Mouse (Mus musculus) hindbrain, embryonic 16.5 days (tissue): ENCODE data around the gene 1700020N01Rik. TPM values are rescaled to one million over a fixed set of nuclear protein-coding genes. Genes with fewer than 3 reads are reported as not detected.

Source experiments
- ATAC-seq: fragments of 200-750 bp; cut with Nextera tagmentation; 2 replicates; pipeline ENCODE4 v1.8.0; 2017; ENCODE audit warnings: moderate TSS enrichment, moderate library complexity
- H3K27ac ChIP-seq: fragments of 300-500 bp; sonication (generic); 2 replicates; pipeline ENCODE4 v1.5.1; 2014; ENCODE audit warnings: low read depth, mild to moderate bottlenecking, control low read depth, low read length, moderate library complexity
- H3K27me3 ChIP-seq: fragments of 300-500 bp; sonication (generic); replicated peaks from 2 replicates; pipeline ENCODE4 v1.6.1; 2014; ENCODE audit warnings: low read length; ENCODE audit not compliant: control insufficient read depth, insufficient read depth
- H3K36me3 ChIP-seq: fragments of 300-500 bp; sonication (generic); 2 replicates; pipeline ENCODE4 v1.6.1; 2014; ENCODE audit warnings: mild to moderate bottlenecking, low read length, moderate library complexity, mixed read lengths; ENCODE audit not compliant: control insufficient read depth, insufficient read depth
- H3K4me1 ChIP-seq: fragments of 300-500 bp; sonication (generic); 2 replicates; pipeline ENCODE4 v1.6.1; 2014; ENCODE audit warnings: low read depth, low read length; ENCODE audit not compliant: control insufficient read depth, insufficient read depth
- H3K4me2 ChIP-seq: fragments of 300-500 bp; sonication (generic); 2 replicates; pipeline ENCODE4 v1.6.1; 2014; ENCODE audit warnings: mild to moderate bottlenecking, low read length, control low read depth, moderate library complexity
- H3K4me3 ChIP-seq: fragments of 300-500 bp; sonication (generic); 2 replicates; pipeline ENCODE4 v1.5.1; 2014; ENCODE audit warnings: mild to moderate bottlenecking, low read length, control low read depth, moderate library complexity
- H3K9ac ChIP-seq: fragments of 300-500 bp; sonication (generic); 2 replicates; pipeline ENCODE4 v1.6.1; 2014; ENCODE audit warnings: low read depth, mild to moderate bottlenecking, control low read depth, low read length, moderate library complexity
- H3K9me3 ChIP-seq: fragments of 300-500 bp; sonication (generic); 2 replicates; pipeline ENCODE4 v1.6.1; 2014; ENCODE audit warnings: mild to moderate bottlenecking, low read length, moderate library complexity; ENCODE audit not compliant: control insufficient read depth
- WGBS: fragments of 180-500 bp; shearing (Covaris S2); extraction: QIAGEN DNeasy Blood & Tissue Kit; methylation state at CpG from one replicate; pipeline ENCODE4 v1.1.7; 2014; 5-methylcytosine and 5-hydroxymethylcytosine counted together
- polyA plus RNA-seq: library from polyadenylated mRNA; unstranded; fragments of >200 nt; fragmentation: Nextera tagmentation; extraction: Ambion mirVana; gene quantifications from 2 replicates; pipeline ENCODE4 v1.2.1, GENCODE M21; 2015

Gene 1700020N01Rik
- polyA plus RNA-seq, 1 experiment from 2014 or later: not detected

- no peak overlapping the region for H3K9ac ChIP-seq
- no peak overlapping the region for H3K27ac ChIP-seq
- no peak overlapping the region for H3K4me3 ChIP-seq
- no peak overlapping the region for H3K4me2 ChIP-seq
- ATAC-seq: no peak
- no peaks in the 10 kb centered on the region for H3K4me1 ChIP-seq
- no peaks in the 10 kb centered on the region for H3K36me3 ChIP-seq
- no peaks in the 10 kb centered on the region for H3K27me3 ChIP-seq
- no peaks in the 10 kb centered on the region for H3K9me3 ChIP-seq
- WGBS: 82% methylated on average over 1 of the region's 1 CpGs
Measured at GRCm38 (mm10) chr10:21561181-21561580, 31.8 kb upstream of the 1700020N01Rik start.

GRCm38 (mm10) chr10:21563446-21563845 lies 29.5 kb upstream of the 1700020N01Rik start:
- 95% methylated on average over 2 of the region's 2 CpGs for WGBS
- no peak overlapping the region for H3K27ac ChIP-seq
- H3K9ac ChIP-seq: no peak overlapping the region
- H3K36me3 ChIP-seq: no peaks in the 10 kb centered on the region
- no peaks in the 10 kb centered on the region for H3K27me3 ChIP-seq
- H3K9me3 ChIP-seq: no peaks in the 10 kb centered on the region
- no peaks in the 10 kb centered on the region for H3K4me1 ChIP-seq
- H3K4me3 ChIP-seq: no peak overlapping the region
- no peak for ATAC-seq
- H3K4me2 ChIP-seq: no peak overlapping the region

DNA sequence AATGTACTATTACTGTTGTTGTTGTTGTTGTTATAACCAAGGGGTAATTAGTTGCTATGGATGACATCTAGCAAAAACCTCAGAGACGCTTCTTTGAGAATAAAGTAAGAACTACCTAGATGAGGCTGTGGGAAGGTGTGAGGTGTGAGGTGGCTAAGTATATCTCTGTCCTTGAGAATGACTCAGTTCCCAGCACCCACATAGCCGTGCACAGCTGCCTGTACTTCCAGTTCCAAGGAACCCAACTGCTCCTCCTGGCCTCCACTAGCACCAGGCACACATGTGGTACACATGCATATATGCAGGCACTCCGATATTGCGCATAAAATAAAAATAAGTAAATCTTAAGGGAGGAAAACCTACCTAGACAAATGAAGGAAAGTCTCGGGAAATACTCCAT lies 28.8 kb upstream of the 1700020N01Rik start:
- no peaks in the 10 kb centered on the region for H3K27me3 ChIP-seq
- no peak overlapping the region for H3K4me3 ChIP-seq
- no peak overlapping the region for H3K27ac ChIP-seq
- no peak overlapping the region for H3K9ac ChIP-seq
- no peak for ATAC-seq
- 92% methylated on average over 5 of the region's 5 CpGs for WGBS
- no peaks in the 10 kb centered on the region for H3K36me3 ChIP-seq
- no peaks in the 10 kb centered on the region for H3K4me1 ChIP-seq
- no peak overlapping the region for H3K4me2 ChIP-seq
- H3K9me3 ChIP-seq: no peaks in the 10 kb centered on the region

GRCm38 (mm10) chr10:21566074-21566473 lies 26.9 kb upstream of the 1700020N01Rik start:
- no peak for ATAC-seq
- no peak overlapping the region for H3K9ac ChIP-seq
- no peak overlapping the region for H3K4me2 ChIP-seq
- H3K4me3 ChIP-seq: no peak overlapping the region
- no peaks in the 10 kb centered on the region for H3K9me3 ChIP-seq
- H3K36me3 ChIP-seq: no peaks in the 10 kb centered on the region
- H3K4me1 ChIP-seq: no peaks in the 10 kb centered on the region
- WGBS: 98% methylated on average over 1 of the region's 1 CpGs
- H3K27me3 ChIP-seq: no peaks in the 10 kb centered on the region
- H3K27ac ChIP-seq: no peak overlapping the region

DNA sequence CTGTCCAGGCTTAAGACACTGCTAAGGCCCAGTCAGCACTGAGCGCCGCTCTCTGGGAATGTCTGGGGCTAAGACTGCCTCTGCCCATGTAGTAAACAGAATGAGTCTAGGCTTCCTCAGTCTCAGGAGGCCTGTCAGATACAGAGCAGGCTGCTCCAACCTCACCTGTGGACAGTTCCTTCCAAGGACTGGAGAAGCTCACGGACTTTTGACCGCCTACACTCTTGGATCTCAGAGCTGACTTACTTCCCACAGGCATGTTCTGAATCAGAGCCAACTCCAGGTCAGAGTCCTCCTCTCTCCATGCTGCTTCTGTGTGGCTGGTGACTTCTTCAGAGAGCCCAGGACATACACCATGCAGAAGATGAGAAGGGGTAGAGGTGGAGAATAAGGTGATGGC lies 21.3 kb upstream of the 1700020N01Rik start:
- Histone ChIP-seq H3K9ac (no peak overlapping the region), H3K4me2 (no peak overlapping the region), H3K27me3 (no peaks in the 10 kb centered on the region), H3K4me3 (no peak overlapping the region), H3K27ac (no peak overlapping the region), H3K9me3 (no peaks in the 10 kb centered on the region), H3K36me3 (no peaks in the 10 kb centered on the region), H3K4me1 (no peaks in the 10 kb centered on the region)
- 90% methylated on average over 4 of the region's 4 CpGs for WGBS
- no peak for ATAC-seq

- no peaks in the 10 kb centered on the region for H3K36me3 ChIP-seq
- no peak overlapping the region for H3K4me2 ChIP-seq
- no peak overlapping the region for H3K4me3 ChIP-seq
- no peaks in the 10 kb centered on the region for H3K9me3 ChIP-seq
- H3K4me1 ChIP-seq: no peaks in the 10 kb centered on the region
- no peaks in the 10 kb centered on the region for H3K27me3 ChIP-seq
- H3K9ac ChIP-seq: no peak overlapping the region
- H3K27ac ChIP-seq: no peak overlapping the region
- WGBS: 70% methylated on average over 4 of the region's 4 CpGs
- no peak for ATAC-seq
Measured at GRCm38 (mm10) chr10:21573713-21574112, 19.2 kb upstream of the 1700020N01Rik start.

DNA sequence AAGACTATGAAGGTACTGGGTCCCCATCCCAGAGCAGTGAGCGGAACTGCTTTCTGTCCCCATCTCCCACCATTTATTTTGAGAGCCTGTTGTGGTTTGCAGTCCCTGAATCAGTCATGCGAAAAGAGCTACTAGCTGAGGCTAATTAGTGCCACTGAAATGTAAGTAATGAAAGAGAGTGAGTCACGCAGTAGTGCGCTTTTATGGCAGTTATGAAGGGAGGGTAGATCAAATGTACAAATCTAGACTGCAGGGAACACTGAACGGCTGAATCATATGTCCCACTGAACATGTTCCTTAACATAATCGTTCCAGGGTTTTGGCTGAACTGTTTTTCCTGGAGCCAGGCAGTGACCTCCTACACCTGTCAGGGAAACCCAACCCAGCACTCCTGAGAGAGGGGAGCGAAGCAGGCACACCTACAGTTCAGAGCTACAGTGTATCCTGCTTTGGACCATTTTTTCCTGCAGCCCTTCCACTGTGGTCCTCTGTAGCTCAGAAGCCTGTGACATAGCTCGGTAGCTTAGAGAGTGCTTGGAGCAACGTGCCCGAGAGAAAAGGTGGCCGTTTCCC lies 17.1 kb upstream of the 1700020N01Rik start:
- Histone ChIP-seq H3K27ac (no peak overlapping the region), H3K27me3 (no peaks in the 10 kb centered on the region), H3K36me3 (no peaks in the 10 kb centered on the region), H3K9ac (no peak overlapping the region), H3K4me2 (no peak overlapping the region), H3K4me3 (no peak overlapping the region), H3K4me1 (no peaks in the 10 kb centered on the region), H3K9me3 (no peaks in the 10 kb centered on the region)
- ATAC-seq: no peak
- 69% methylated on average over 11 of the region's 11 CpGs for WGBS

DNA sequence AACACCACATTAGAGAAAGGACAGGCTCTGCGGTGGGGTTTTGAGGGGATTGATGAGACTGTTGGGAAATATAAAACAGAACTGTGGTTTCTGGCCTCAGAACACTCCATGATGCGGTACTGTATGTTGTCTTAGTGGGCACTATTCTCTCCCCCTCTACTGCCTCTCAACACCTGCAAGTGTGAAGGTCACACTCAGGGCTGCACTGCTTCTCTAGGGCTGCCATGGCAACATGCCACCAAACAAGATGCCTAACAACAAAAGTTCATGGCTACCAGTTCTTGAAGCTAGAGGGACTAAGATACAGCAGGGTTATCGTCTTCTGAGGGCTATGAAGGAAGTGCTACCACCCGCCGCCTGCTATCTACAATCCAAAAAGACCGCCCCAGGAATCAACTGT lies 15.1 kb upstream of the 1700020N01Rik start:
- Histone ChIP-seq H3K27ac (no peak overlapping the region), H3K9ac (no peak overlapping the region), H3K9me3 (no peaks in the 10 kb centered on the region), H3K36me3 (no peaks in the 10 kb centered on the region), H3K4me2 (no peak overlapping the region), H3K4me3 (no peak overlapping the region), H3K27me3 (no peaks in the 10 kb centered on the region; the same call in 1 of the 2 replicates), H3K4me1 (no peaks in the 10 kb centered on the region)
- WGBS: 92% methylated on average over 6 of the region's 6 CpGs
- ATAC-seq: no peak

GRCm38 (mm10) chr10:21581546-21581945 lies 11.4 kb upstream of the 1700020N01Rik start:
- no peaks in the 10 kb centered on the region for H3K9me3 ChIP-seq
- no peak for ATAC-seq
- WGBS: 87% methylated on average over 1 of the region's 1 CpGs
- H3K4me1 ChIP-seq: no peaks in the 10 kb centered on the region
- H3K27ac ChIP-seq: no peak overlapping the region
- no peak overlapping the region for H3K4me3 ChIP-seq
- H3K27me3 ChIP-seq: no peaks in the 10 kb centered on the region; the same call in 1 of the 2 replicates
- no peak overlapping the region for H3K9ac ChIP-seq
- no peaks in the 10 kb centered on the region for H3K36me3 ChIP-seq
- H3K4me2 ChIP-seq: no peak overlapping the region

DNA sequence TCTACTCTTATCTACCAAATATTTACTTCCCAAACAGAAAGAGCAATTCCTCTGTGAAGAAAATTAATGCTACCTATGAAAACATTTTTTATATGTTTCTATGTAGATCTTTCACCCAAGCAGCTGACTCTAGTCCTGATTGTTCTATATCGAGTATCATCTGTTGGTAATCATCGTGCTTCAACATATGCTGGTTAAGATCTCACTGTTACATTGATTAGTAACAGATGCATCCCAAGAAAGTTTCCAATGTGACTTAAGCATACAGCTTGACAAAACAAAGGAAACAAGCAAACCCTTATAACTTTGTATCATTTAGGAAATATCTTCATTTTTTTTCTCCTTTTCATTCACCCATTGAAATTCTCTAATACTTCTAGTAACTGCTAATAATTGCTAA lies 5.9 kb upstream of the 1700020N01Rik start:
- WGBS: 87% methylated on average over 2 of the region's 2 CpGs
- Histone ChIP-seq H3K4me3 (no peak overlapping the region), H3K4me2 (no peak overlapping the region), H3K4me1 (no peaks in the 10 kb centered on the region), H3K9ac (no peak overlapping the region), H3K9me3 (no peaks in the 10 kb centered on the region), H3K27me3 (no peaks in the 10 kb centered on the region), H3K27ac (no peak overlapping the region), H3K36me3 (no peaks in the 10 kb centered on the region)
- no peak for ATAC-seq
